ENCODE assay signal across 8 mouse cellular contexts in the genomic region with DNA sequence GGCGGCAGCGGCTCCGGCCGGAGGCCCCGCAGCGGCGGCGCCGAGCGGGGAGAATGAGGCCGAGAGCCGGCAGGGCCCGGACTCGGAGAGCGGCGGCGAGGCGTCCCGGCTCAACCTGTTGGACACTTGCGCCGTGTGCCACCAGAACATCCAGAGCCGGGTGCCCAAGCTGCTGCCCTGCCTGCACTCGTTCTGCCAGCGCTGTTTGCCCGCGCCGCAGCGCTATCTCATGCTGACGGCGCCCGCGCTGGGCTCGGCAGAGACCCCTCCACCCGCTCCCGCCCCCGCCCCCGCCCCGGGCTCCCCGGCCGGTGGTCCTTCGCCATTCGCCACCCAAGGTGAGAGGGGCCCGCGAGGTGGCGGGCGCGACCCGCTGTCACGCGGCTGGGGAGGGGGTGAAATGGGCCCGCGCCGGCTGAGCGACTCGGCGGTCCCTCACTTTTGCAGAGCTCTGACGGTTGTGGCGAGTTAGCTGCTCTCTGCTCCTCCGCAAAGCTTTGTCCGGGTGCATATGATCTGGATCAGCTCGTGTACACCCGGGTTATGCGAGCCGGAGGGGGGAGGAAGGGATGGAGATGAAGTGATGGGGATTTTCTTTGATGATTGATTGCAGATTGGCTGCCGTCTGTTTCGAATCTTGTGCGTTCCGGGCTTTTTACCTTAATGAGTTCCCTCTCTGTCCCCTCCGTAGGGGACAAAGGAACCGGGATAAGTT. TPM values are rescaled to one million over a fixed set of nuclear protein-coding genes. Genes with fewer than 3 reads are reported as not detected.
DNase-seq lines count a peak whose midpoint lies in the region; ATAC-seq and TF ChIP-seq lines count a peak whose summit lies in the region.

No protein-coding gene starts in this region.

- H3K27ac ChIP-seq in heart, embryonic 12.5 days (ENCODE audit: poor library complexity, severe bottlenecking): peak overlapping the region; percentile 98
- peak overlapping the region; percentile 98 for H3K27ac ChIP-seq in kidney, postnatal 0 days
- peak overlapping the region; percentile 93 for H3K27ac ChIP-seq in liver, embryonic 16.5 days (ENCODE audit: low read length)
- peak overlapping the region; percentile 99 for H3K27ac ChIP-seq in neural tube, embryonic 13.5 days (replicated peaks)
- peak overlapping the region; percentile 97 for H3K27ac ChIP-seq in testis, adult 2 months (ENCODE audit: control insufficient read depth, insufficient read depth, low read depth, low read length)

- H3K4me1 ChIP-seq in heart, embryonic 12.5 days (replicated peaks): no peaks in the 10 kb centered on the region
- no peaks in the 10 kb centered on the region for H3K4me1 ChIP-seq in kidney, postnatal 0 days (replicated peaks; ENCODE audit: insufficient read depth, low read length)
- peaks cover 2% of the 10 kb centered on the region; the same call in 1 of the 2 replicates for H3K4me1 ChIP-seq in liver, embryonic 16.5 days (ENCODE audit: control insufficient read depth, low read depth, low read length)
- no peaks in the 10 kb centered on the region for H3K4me1 ChIP-seq in neural tube, embryonic 13.5 days (replicated peaks)
- peaks cover 4% of the 10 kb centered on the region for H3K4me1 ChIP-seq in testis, adult 2 months (ENCODE audit: control insufficient read depth, insufficient read depth, low read length)

- no peaks in the 10 kb centered on the region for H3K27me3 ChIP-seq in heart, embryonic 12.5 days (replicated peaks)
- no peaks in the 10 kb centered on the region for H3K27me3 ChIP-seq in kidney, postnatal 0 days (ENCODE audit: insufficient read depth, low read length)
- H3K27me3 ChIP-seq in liver, embryonic 16.5 days (ENCODE audit: control insufficient read depth, insufficient read depth, low read depth, low read length): no peaks in the 10 kb centered on the region
- H3K27me3 ChIP-seq in neural tube, embryonic 13.5 days: no peaks in the 10 kb centered on the region
- no peaks in the 10 kb centered on the region for H3K27me3 ChIP-seq in testis, adult 2 months (ENCODE audit: control insufficient read depth, insufficient read depth, low read length)

- under 1% methylated on average over 49 of the region's 70 CpGs for WGBS in heart, embryonic 12.5 days
- WGBS in kidney, postnatal 0 days: under 1% methylated on average over 63 of the region's 70 CpGs
- WGBS in liver, embryonic 16.5 days (ENCODE audit: insufficient replicate concordance): under 1% methylated on average over 56 of the region's 70 CpGs
- WGBS in neural tube, embryonic 13.5 days: under 1% methylated on average over 68 of the region's 70 CpGs

- ATAC-seq in erythroblast, adult 5-6 weeks (replicated peaks; ENCODE audit: low FRiP score, poor library complexity, severe bottlenecking): peak; percentile 41; the same call in 1 of the 2 replicates
- ATAC-seq in heart, embryonic 12.5 days (ENCODE audit: insufficient number of reproducible peaks, low FRiP score): peak; percentile 46
- ATAC-seq in kidney, postnatal 0 days (replicated peaks; ENCODE audit: low FRiP score, low read depth): peak; percentile 44
- ATAC-seq in liver, embryonic 16.5 days (ENCODE audit: low read depth): peak; percentile 14
- ATAC-seq in neural tube, embryonic 13.5 days (ENCODE audit: low read depth): peak; percentile 75

- H3K36me3 ChIP-seq in heart, embryonic 12.5 days: peaks cover 38% of the 10 kb centered on the region
- 0 out of 2 replicates have a peak, but pooled peaks cover 2% of the 10 kb centered on the region for H3K36me3 ChIP-seq in kidney, postnatal 0 days (ENCODE audit: insufficient read depth, low read length)
- H3K36me3 ChIP-seq in liver, embryonic 16.5 days (ENCODE audit: control insufficient read depth, insufficient read depth): peaks cover 12% of the 10 kb centered on the region
- peaks cover 33% of the 10 kb centered on the region for H3K36me3 ChIP-seq in neural tube, embryonic 13.5 days
- no peaks in the 10 kb centered on the region for H3K36me3 ChIP-seq in testis, adult 2 months (ENCODE audit: control insufficient read depth, insufficient read depth, low read length)

- peak overlapping the region; percentile 94 for H3K4me3 ChIP-seq in heart, embryonic 12.5 days
- peak overlapping the region; percentile 89 for H3K4me3 ChIP-seq in kidney, postnatal 0 days (replicated peaks; ENCODE audit: low read depth, low read length)
- H3K4me3 ChIP-seq in liver, embryonic 16.5 days (ENCODE audit: low read depth, low read length): peak overlapping the region; percentile 93
- H3K4me3 ChIP-seq in neural tube, embryonic 13.5 days: peak overlapping the region; percentile 89
- H3K4me3 ChIP-seq in testis, adult 2 months (ENCODE audit: control insufficient read depth, low read depth, low read length): peak overlapping the region; percentile 98

- 0 out of 2 replicates have a peak, but pooled peaks have one; percentile 12 for TF ChIP-seq CTCF in kidney, postnatal 0 days (IDR thresholded peaks at IDR 0.05; ENCODE audit: low read depth)
- no peak for TF ChIP-seq CTCF in testis, adult 2 months (IDR thresholded peaks at IDR 0.05; ENCODE audit: control insufficient read depth, insufficient read depth, insufficient replicate concordance, low read depth, low read length)

- peaks cover 34% of the 10 kb centered on the region for H3K9me3 ChIP-seq in heart, embryonic 12.5 days (replicated peaks)
- peaks cover 32% of the 10 kb centered on the region for H3K9me3 ChIP-seq in kidney, postnatal 0 days (replicated peaks; ENCODE audit: low read length)
- peaks cover 10% of the 10 kb centered on the region for H3K9me3 ChIP-seq in liver, embryonic 16.5 days (replicated peaks; ENCODE audit: control insufficient read depth, low read length)
- peaks cover 44% of the 10 kb centered on the region for H3K9me3 ChIP-seq in neural tube, embryonic 13.5 days

- DNase-seq in 416B (ENCODE audit: low read depth): peak; percentile 59
- DNase-seq in adrenal gland, adult 2 months: peak; percentile 80
- peak; percentile 71 for DNase-seq in kidney, postnatal 0 days (ENCODE audit: low spot score)

- H3K9ac ChIP-seq in heart, embryonic 12.5 days: peak overlapping the region; percentile 98
- peak overlapping the region; percentile 97 for H3K9ac ChIP-seq in kidney, postnatal 0 days (ENCODE audit: low read depth, low read length)
- peak overlapping the region; percentile 93 for H3K9ac ChIP-seq in liver, embryonic 16.5 days (ENCODE audit: low read depth, low read length)
- peak overlapping the region; percentile 96 for H3K9ac ChIP-seq in neural tube, embryonic 13.5 days

- 0 out of 2 replicates have a peak, but pooled peaks have one; percentile 22 for TF ChIP-seq POLR2A in testis, adult 2 months (IDR thresholded peaks at IDR 0.05; ENCODE audit: control insufficient read depth, low read depth, low read length)

- H3K4me2 ChIP-seq in heart, embryonic 12.5 days: peak overlapping the region; percentile 68
- peak overlapping the region; percentile 57 for H3K4me2 ChIP-seq in kidney, postnatal 0 days (ENCODE audit: low read length)
- peak overlapping the region; percentile 84 for H3K4me2 ChIP-seq in liver, embryonic 16.5 days (ENCODE audit: low read depth, low read length)
- H3K4me2 ChIP-seq in neural tube, embryonic 13.5 days: peak overlapping the region; percentile 55

RNA-seq across cellular contexts. Expression of a gene that starts 0.7 kb away (rescaled TPM):
- 10 to 100 TPM; 31.5 to 33.7 TPM for total RNA-seq in adrenal gland, adult 2 months (2021)
- polyA plus RNA-seq in adrenal gland, adult 2 months (2012; rRNA removed): 12.7 and 14.7 TPM in 2 replicates
- total RNA-seq in erythroblast, adult 5-6 weeks (2015; ENCODE audit: low replicate concordance): 17.5 and 29.7 TPM in 2 replicates
- total RNA-seq in erythroblast, adult 5-6 weeks (2017; ENCODE audit: low replicate concordance): 22.0 and 23.4 TPM in 2 replicates
- 17.4 and 19.4 TPM in 2 replicates for polyA plus RNA-seq in heart, embryonic 12.5 days (2016; fragmentation: Nextera tagmentation; extraction: Ambion mirVana)
- polyA plus RNA-seq in kidney, postnatal 0 days (2015; fragmentation: Nextera tagmentation; extraction: Ambion mirVana): 13.6 and 14.3 TPM in 2 replicates
- polyA plus RNA-seq in liver, embryonic 16.5 days (2015; fragmentation: Nextera tagmentation; extraction: Ambion mirVana): 3.0 and 3.2 TPM in 2 replicates
- 23.9 and 25.4 TPM in 2 replicates for polyA plus RNA-seq in neural tube, embryonic 13.5 days (2015; fragmentation: Nextera tagmentation; extraction: Ambion mirVana)
- polyA plus RNA-seq in testis, adult 2 months (2012; rRNA removed): 74.9 and 82.5 TPM in 2 replicates

Comparison
In these comparisons a context has a peak if more than half of its experiments do, and no peak if none do; other contexts are left out.
1. Peak in every context shown above with its lines: DNase-seq, ATAC-seq, H3K4me3 ChIP-seq and H3K27ac ChIP-seq.
2. ATAC-seq: peak in every context shown above with its lines; median percentile 75 in neural tube, embryonic 13.5 days; 46 in heart, embryonic 12.5 days; 44 in kidney, postnatal 0 days; 41 in erythroblast, adult 5-6 weeks; 14 in liver, embryonic 16.5 days.